Mouse (Mus musculus): ENCODE measurements at regions not wholly inside any gene's neighbourhood (a gene's known extent, or its start where the extent isn't known, plus 50 kb on each side); places are given as distances from the start of the nearest gene placed in this dataset.

DNA sequence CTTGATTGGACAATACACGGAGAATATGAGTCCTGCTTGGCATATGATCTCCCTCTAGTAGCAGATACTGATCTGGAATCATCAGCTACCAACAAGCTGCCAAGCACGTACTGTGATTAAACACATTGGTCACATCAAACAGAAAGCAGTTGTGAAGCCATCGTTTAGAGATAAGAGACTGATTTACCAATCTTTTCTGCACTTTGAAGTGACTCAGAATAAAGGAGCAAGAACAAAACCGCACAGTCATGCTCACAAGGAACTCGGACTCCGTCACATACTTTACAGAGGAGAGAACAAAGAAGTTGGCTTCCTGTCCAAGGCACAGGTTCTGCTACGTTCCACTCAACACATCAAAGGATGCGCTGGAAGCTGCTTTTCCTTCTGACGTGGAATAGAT, 91.1 kb upstream of the Zc3h12c start:
- ATAC-seq, result no peak
- H3K4me3 ChIP-seq (ENCODE audit: low read length), result no peak overlapping the region
- 66% methylated on average over 9 of the region's 9 CpGs for WGBS
- H3K27me3 ChIP-seq (ENCODE audit: insufficient read depth, low read length), result no peaks in the 10 kb centered on the region
- H3K27ac ChIP-seq, result no peak overlapping the region
- no peak overlapping the region for H3K4me2 ChIP-seq (ENCODE audit: low read depth, low read length)
- no peaks in the 10 kb centered on the region for H3K9me3 ChIP-seq (ENCODE audit: low read length)
- no peaks in the 10 kb centered on the region for H3K4me1 ChIP-seq (ENCODE audit: insufficient read depth, low read length)
- no peaks in the 10 kb centered on the region for H3K36me3 ChIP-seq (ENCODE audit: insufficient read depth, low read length)
- DNase-seq (ENCODE audit: low spot score), result no peak
- no peak overlapping the region for H3K9ac ChIP-seq (replicated peaks; ENCODE audit: low read length)
- TF ChIP-seq CTCF (IDR thresholded peaks at IDR 0.05; ENCODE audit: low read depth), result no peak

DNA sequence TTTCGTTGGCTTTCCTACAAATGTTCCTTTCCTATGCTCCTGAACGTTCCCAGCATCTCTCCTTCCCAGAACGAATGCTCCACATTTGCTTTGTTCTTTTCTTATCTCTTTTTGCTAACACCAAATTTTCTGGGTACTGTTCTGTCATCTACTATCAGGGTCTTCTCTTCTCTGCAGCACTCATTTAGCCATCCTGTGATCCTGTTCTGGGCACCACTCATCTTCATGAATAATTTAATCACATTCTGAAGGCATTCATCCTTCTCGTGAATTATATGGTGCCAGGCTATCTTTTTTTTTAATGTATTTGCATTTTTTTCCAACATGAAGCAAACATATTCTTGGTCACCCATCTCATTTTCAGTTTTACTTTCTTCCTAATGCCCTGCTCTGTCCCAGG, 87.3 kb upstream of the Zc3h12c start:
- ATAC-seq, result no peak
- Histone ChIP-seq H3K4me3 (ENCODE audit: low read length) (no peak overlapping the region), H3K4me2 (ENCODE audit: low read depth, low read length) (no peak overlapping the region), H3K36me3 (ENCODE audit: insufficient read depth, low read length) (no peaks in the 10 kb centered on the region), H3K27ac (no peak overlapping the region), H3K4me1 (ENCODE audit: insufficient read depth, low read length) (no peaks in the 10 kb centered on the region), H3K27me3 (ENCODE audit: insufficient read depth, low read length) (no peaks in the 10 kb centered on the region), H3K9me3 (ENCODE audit: low read length) (no peaks in the 10 kb centered on the region), H3K9ac (replicated peaks; ENCODE audit: low read length) (no peak overlapping the region)
- no peak for DNase-seq (ENCODE audit: low spot score)
- no peak for TF ChIP-seq CTCF (IDR thresholded peaks at IDR 0.05; ENCODE audit: low read depth)
- 68% methylated on average over 4 of the region's 4 CpGs for WGBS

DNA sequence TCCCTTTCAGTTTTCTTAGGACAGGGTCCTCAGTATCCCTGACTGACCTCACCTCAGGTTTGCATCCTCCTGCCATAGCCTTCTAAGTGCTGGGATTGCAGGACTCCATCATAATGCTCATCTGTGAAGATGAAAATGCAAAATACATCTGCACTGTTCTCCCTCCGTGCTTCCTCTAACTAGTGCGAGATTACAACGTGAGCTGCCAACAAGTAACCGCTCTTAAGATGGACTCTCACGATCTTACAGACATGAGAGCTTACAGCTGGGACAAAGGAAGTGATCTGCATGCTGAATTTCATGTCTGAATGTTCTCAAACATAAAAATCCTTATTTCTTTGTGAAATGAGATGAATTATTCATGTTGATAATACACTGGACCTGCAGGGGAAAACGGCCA, 86.1 kb upstream of the Zc3h12c start:
- ATAC-seq, result no peak
- Histone ChIP-seq H3K9me3 (ENCODE audit: low read length) (no peaks in the 10 kb centered on the region), H3K27me3 (ENCODE audit: insufficient read depth, low read length) (no peaks in the 10 kb centered on the region), H3K4me2 (ENCODE audit: low read depth, low read length) (no peak overlapping the region), H3K4me3 (ENCODE audit: low read length) (no peak overlapping the region), H3K9ac (replicated peaks; ENCODE audit: low read length) (no peak overlapping the region), H3K4me1 (ENCODE audit: insufficient read depth, low read length) (no peaks in the 10 kb centered on the region), H3K27ac (no peak overlapping the region), H3K36me3 (ENCODE audit: insufficient read depth, low read length) (no peaks in the 10 kb centered on the region)
- DNase-seq (ENCODE audit: low spot score), result no peak
- TF ChIP-seq CTCF (IDR thresholded peaks at IDR 0.05; ENCODE audit: low read depth), result no peak
- 55% methylated on average over 6 of the region's 6 CpGs for WGBS

DNA sequence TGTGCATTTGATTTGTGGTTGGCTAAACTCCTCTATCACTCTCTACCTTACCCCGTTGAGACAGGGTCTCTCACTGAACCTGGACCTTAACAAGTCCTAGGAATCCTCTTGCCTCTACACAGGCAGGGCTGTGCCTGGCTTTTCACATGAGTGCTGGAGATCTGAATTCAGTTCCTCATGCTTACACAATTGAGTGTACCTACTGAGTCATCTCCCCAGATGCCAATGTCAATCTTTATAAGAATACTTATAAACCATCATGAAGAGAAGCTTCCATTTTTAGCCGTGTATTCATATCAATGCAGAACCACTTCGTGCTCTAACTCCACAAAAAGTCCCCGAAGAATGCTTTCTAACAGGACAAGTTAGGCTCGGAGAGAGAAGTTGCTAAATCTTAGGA, 83.1 kb upstream of the Zc3h12c start:
- Histone ChIP-seq H3K9ac (replicated peaks; ENCODE audit: low read length) (no peak overlapping the region), H3K4me1 (ENCODE audit: insufficient read depth, low read length) (no peaks in the 10 kb centered on the region), H3K27me3 (ENCODE audit: insufficient read depth, low read length) (no peaks in the 10 kb centered on the region), H3K36me3 (ENCODE audit: insufficient read depth, low read length) (no peaks in the 10 kb centered on the region), H3K9me3 (ENCODE audit: low read length) (no peaks in the 10 kb centered on the region), H3K4me3 (ENCODE audit: low read length) (no peak overlapping the region), H3K27ac (no peak overlapping the region), H3K4me2 (ENCODE audit: low read depth, low read length) (no peak overlapping the region)
- TF ChIP-seq CTCF (IDR thresholded peaks at IDR 0.05; ENCODE audit: low read depth), result no peak
- ATAC-seq (no peak), DNase-seq (ENCODE audit: low spot score) (no peak)
- 90% methylated on average over 5 of the region's 5 CpGs for WGBS

DNA sequence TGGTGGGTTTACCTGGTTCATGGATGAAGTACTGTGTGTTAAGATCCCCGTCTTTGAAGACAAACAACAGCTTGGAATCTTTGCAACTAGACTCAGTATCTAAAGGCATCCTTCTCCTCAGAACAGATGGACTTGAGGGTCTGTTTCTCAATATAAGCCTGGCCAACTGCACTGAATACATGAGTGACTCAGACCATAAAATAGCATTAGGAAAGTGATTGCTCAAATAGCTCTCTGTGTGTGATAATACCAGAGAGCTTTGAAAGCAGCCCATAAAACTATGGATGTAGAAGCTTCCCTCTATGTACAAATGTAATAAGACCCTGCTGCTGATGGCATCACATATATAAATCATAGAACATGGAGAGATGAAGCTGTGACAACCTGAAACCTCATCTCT, 78.3 kb upstream of the Zc3h12c start:
- WGBS, result 84% methylated on average over 1 of the region's 1 CpGs
- no peak for ATAC-seq

DNA sequence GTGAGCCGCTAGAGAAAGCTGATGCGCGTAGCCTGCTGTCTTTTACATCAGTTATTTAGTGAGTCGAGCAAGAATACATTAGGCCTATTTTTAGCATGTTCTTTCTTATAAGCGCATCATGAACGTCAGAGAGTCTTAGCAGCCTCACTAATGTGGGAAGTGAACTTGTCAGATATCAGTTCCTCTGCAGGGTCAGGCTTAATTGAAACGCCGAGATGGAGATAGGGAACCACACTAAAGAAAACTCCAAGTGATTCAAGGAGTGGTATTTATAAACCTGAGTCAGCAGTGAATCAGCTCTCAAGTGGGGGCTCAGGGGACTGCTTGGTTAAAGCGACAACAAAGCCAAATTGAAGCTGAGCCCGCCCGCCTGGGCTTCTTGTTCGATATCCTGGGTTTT, 75.7 kb upstream of the Zc3h12c start:
- no peak for TF ChIP-seq CTCF (IDR thresholded peaks at IDR 0.05; ENCODE audit: low read depth)
- Histone ChIP-seq H3K4me1 (ENCODE audit: insufficient read depth, low read length) (no peaks in the 10 kb centered on the region), H3K4me3 (ENCODE audit: low read length) (no peak overlapping the region), H3K4me2 (ENCODE audit: low read depth, low read length) (no peak overlapping the region), H3K9me3 (ENCODE audit: low read length) (no peaks in the 10 kb centered on the region), H3K27ac (no peak overlapping the region), H3K36me3 (ENCODE audit: insufficient read depth, low read length) (no peaks in the 10 kb centered on the region), H3K9ac (replicated peaks; ENCODE audit: low read length) (no peak overlapping the region), H3K27me3 (ENCODE audit: insufficient read depth, low read length) (no peaks in the 10 kb centered on the region)
- DNase-seq (ENCODE audit: low spot score) (peak; percentile 24), ATAC-seq (no peak)
- 61% methylated on average over 12 of the region's 12 CpGs for WGBS

More for the DNA sequence above, 78.3 kb upstream of the Zc3h12c start:
- no peak overlapping the region for H3K9ac ChIP-seq (replicated peaks; ENCODE audit: low read length)
- no peak for TF ChIP-seq CTCF (IDR thresholded peaks at IDR 0.05; ENCODE audit: low read depth)
- no peaks in the 10 kb centered on the region for H3K36me3 ChIP-seq (ENCODE audit: insufficient read depth, low read length)
- no peaks in the 10 kb centered on the region for H3K9me3 ChIP-seq (ENCODE audit: low read length)
- no peak overlapping the region for H3K27ac ChIP-seq
- no peak overlapping the region for H3K4me2 ChIP-seq (ENCODE audit: low read depth, low read length)
- no peaks in the 10 kb centered on the region for H3K27me3 ChIP-seq (ENCODE audit: insufficient read depth, low read length)
- H3K4me1 ChIP-seq (ENCODE audit: insufficient read depth, low read length), result no peaks in the 10 kb centered on the region
- H3K4me3 ChIP-seq (ENCODE audit: low read length), result no peak overlapping the region
- no peak for DNase-seq (ENCODE audit: low spot score)

DNA sequence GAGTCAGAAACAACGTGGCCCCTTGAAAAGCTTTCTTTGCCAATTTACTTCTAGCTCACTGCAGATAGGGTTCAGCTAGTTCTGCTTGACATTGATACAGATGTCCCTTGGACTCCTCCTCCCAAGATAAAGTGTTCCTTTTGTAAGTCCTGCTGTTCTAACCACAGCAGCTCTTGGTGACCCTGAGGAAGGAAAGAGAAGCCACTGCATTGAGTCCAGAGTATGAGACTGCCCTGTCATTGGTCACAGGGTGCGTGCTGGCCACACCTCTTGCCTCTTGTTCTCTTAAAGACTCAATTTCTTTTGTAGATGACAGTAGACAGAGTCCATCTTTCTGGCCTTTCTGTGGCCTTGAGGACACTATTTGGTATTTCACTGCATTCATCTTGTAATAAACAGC, 74.7 kb upstream of the Zc3h12c start:
- no peak for TF ChIP-seq CTCF (IDR thresholded peaks at IDR 0.05; ENCODE audit: low read depth)
- Histone ChIP-seq H3K9me3 (ENCODE audit: low read length) (no peaks in the 10 kb centered on the region), H3K4me3 (ENCODE audit: low read length) (no peak overlapping the region), H3K27ac (no peak overlapping the region), H3K4me1 (ENCODE audit: insufficient read depth, low read length) (no peaks in the 10 kb centered on the region), H3K9ac (replicated peaks; ENCODE audit: low read length) (no peak overlapping the region), H3K4me2 (ENCODE audit: low read depth, low read length) (no peak overlapping the region), H3K27me3 (ENCODE audit: insufficient read depth, low read length) (no peaks in the 10 kb centered on the region), H3K36me3 (ENCODE audit: insufficient read depth, low read length) (no peaks in the 10 kb centered on the region)
- DNase-seq (ENCODE audit: low spot score) (no peak), ATAC-seq (no peak)
- 89% methylated on average over 2 of the region's 2 CpGs for WGBS
